Mouse (Mus musculus) gastrocnemius, postnatal 14 days (tissue): ENCODE results near the gene Chil3. TPM values are rescaled to one million over a fixed set of nuclear protein-coding genes. Genes with fewer than 3 reads are reported as not detected.

Experiments used
- total RNA-seq, 2 experiments: library from RNA; stranded (reverse); gene quantifications; 2 replicates each; pipeline ENCODE4 v1.2.3; 2021

Gene Chil3
- total RNA-seq, 2 experiments from 2014 or later: not detected

Other genes starting within 250 kb of the Chil3 start
- under 1 TPM; 0.44 to 0.74 TPM for gene I830077J02Rik, start 234.9 kb downstream of the Chil3 start, total RNA-seq
- gene Wdr77, start 208.2 kb downstream of the Chil3 start, total RNA-seq: 10 to 100 TPM; 30.2 to 38.2 TPM
- gene Atp5f1, start 207.5 kb downstream of the Chil3 start, total RNA-seq: 100 to 1,000 TPM; 598 to 698 TPM
- under 1 TPM; 0.60 to 0.86 TPM for gene Ovgp1, start 193.9 kb downstream of the Chil3 start, total RNA-seq
- not detected for gene Pifo, start 152.9 kb downstream of the Chil3 start, total RNA-seq
- gene Chil5, start 134.8 kb downstream of the Chil3 start, total RNA-seq: under 1 TPM in 1 of 2 experiments, not detected in 1; 0.29 TPM
- gene Chia1, start 54.3 kb downstream of the Chil3 start, total RNA-seq: not detected
- gene Chil4, start 51.9 kb upstream of the Chil3 start, total RNA-seq: not detected
- gene Chil6, start 238.6 kb upstream of the Chil3 start, total RNA-seq: not detected